In genomic region chr7:97094241-97094640, GRCm38 (mm10) we compare ENCODE assay signal across 18 mouse cellular contexts.
"Had no signal": no experiment of that assay in that cellular context is flagged by ENCODE, and none has a peak within 500 bp of the region (broad histone marks: within the 10 kb centered on the region; RNA-seq: fewer than 3 reads in every experiment).

No protein-coding gene starts in this region.

- H3K36me3 ChIP-seq: midbrain, embryonic 13.5 days; midbrain, embryonic 15.5 days; neural tube, embryonic 13.5 days; neural tube, embryonic 15.5 days; stomach, embryonic 15.5 days had no signal

- H3K9ac ChIP-seq: liver, embryonic 14.5 days; lung, embryonic 14.5 days; midbrain, embryonic 13.5 days; midbrain, embryonic 15.5 days; neural tube, embryonic 13.5 days; neural tube, embryonic 15.5 days; stomach, embryonic 15.5 days had no signal

- H3K4me3 ChIP-seq: megakaryocyte, embryonic 14.5 days; midbrain, embryonic 13.5 days; midbrain, embryonic 15.5 days; myocyte; neural tube, embryonic 13.5 days; neural tube, embryonic 15.5 days; stomach, embryonic 15.5 days had no signal

- H3K4me1 ChIP-seq: midbrain, embryonic 13.5 days; midbrain, embryonic 15.5 days; neural tube, embryonic 13.5 days; neural tube, embryonic 15.5 days; stomach, embryonic 15.5 days had no signal

- H3K9me3 ChIP-seq: megakaryocyte, embryonic 14.5 days; midbrain, embryonic 13.5 days; midbrain, embryonic 15.5 days; neural tube, embryonic 13.5 days; neural tube, embryonic 15.5 days; stomach, embryonic 15.5 days had no signal

- H3K27me3 ChIP-seq: megakaryocyte, embryonic 14.5 days; midbrain, embryonic 13.5 days; midbrain, embryonic 15.5 days; neural tube, embryonic 13.5 days; neural tube, embryonic 15.5 days; stomach, embryonic 15.5 days had no signal

- ATAC-seq: midbrain, embryonic 13.5 days; midbrain, embryonic 15.5 days had no signal

- H3K27ac ChIP-seq: liver, embryonic 14.5 days; macrophage; midbrain, embryonic 13.5 days; midbrain, embryonic 15.5 days; neural tube, embryonic 13.5 days; neural tube, embryonic 15.5 days; stomach, embryonic 15.5 days; stomach, postnatal 0 days had no signal

- DNase-seq: lung, adult 18-20 months; lung, embryonic 14.5 days; lung, postnatal 14 days; lung, postnatal 36 days; right cerebral cortex, postnatal 14 days; thymus, adult 2 months; thymus, postnatal 25 days; thymus, postnatal 4 days had no signal
